Mouse (Mus musculus) gastrocnemius, adult 8-10 months (tissue): Measurements from ENCODE around the gene A430078G23Rik. TPM values are rescaled to one million over a fixed set of nuclear protein-coding genes. Genes with fewer than 3 reads are reported as not detected.

Experiments
- DNase-seq, 2 experiments: peaks; one replicate each; pipeline ENCODE4 v3.0.0; 2022; ENCODE audit warnings: low spot score in 2 of 2
- total RNA-seq, 4 experiments: library from RNA; stranded (reverse); gene quantifications; 2 replicates each; pipeline ENCODE4 v1.2.4; 2022

The A430078G23Rik gene
- total RNA-seq, 4 experiments from 2014 or later = not detected

DNA sequence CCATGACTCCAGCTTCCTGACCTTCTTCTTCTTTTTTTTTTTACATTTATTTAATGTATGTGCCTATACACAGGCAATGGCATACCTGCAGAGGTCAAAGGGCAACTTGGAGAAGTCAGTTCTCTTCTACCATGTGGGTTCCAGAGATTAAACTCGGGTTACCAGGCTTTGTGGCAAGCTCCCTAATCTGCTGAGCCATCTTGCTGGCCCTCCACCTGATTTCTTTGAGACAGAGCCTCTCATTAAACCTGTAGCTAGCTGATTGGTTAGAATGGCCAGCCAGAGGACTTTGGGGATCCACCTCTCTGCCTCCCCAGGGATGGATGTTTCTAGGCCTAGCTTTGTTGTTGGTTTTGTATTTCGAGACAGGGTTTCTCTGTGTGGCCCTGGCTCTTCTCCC lies 57.9 kb downstream of the A430078G23Rik start:
- no peak for DNase-seq

DNA sequence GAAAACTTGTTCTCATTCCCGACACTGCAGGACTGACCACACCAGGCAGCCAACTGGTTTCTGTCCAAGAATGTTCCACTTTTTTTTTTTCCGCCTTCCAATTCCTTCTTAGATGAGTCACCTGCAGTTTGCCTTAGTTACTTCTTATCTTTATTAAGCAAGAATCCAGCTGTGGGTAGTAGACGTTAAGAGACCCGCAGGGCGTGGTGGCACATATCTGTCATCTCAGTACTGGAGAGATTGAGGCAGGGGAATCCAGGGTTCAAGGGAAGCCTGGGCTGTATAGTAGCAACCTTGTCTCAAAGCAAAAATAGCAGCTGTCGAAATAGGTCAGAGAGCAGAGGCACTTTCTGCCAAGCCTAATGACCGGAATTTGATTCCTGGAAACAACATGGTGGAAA lies 58.7 kb downstream of the A430078G23Rik start:
- DNase-seq = peak in 1 of 2 experiments; percentile 13

DNA sequence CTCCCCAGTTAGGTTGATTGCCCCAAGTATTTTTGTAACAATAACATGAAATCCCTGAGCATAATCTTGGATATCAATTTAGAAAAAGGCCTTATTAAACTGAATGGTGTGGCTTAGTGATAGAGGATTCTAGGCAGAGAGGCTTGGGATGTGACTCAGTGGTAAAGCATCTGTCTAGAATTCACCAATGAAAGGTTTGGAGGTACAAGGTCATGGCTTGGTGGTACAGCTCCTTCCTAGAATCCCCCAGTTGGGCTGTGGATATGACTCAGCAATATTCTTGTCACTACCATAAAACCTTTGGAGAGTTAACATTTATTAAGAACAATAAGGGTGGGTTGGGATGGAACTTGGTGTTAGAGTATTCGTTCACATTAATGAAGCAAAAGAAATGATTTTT lies 59.6 kb downstream of the A430078G23Rik start:
- DNase-seq = no peak

DNA sequence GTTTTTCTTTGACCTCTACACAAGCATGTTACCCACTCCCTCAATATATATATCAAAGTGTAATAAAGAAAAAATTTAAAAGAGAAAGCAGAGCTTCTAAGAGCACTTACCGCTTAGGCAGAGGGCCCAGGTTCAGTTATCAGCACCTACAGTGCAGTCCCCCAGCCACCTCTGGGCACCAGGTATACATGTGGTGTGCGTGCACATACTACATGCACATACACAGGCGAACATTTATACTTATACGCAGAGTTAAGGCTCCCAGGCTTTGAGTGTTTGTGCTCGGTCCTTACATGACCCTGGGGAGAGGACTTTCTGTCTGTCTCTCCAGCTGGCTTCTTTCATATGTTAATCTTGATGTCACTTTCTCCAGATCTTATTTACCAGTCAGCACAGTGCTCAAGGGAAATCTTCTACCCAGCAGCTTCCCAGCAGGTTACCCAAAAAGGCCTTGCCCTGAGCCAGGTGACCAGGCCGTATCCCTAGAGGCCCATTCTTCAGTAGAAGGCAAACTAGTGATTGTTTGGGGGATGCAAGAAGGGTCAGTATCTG lies 61.5 kb downstream of the A430078G23Rik start:
- no peak for DNase-seq

DNA sequence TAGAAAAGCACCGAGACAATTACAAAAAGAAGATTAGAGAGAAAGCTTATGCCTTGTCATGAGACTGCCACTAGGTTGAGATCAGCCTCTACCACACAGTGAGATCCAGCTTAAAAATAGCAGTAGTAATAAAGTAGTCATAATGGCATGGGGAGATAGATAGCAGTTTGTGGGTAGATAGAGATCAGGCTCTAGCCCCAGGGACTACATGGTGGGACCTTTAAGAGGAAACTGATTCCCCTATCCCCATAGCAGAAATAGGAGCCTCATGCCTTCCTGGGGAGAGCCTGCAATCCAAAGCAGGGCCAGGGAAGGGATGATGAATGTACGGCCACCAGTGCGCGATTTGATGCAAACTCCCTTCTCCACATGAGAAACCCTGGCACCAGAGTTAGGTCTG lies 62.0 kb downstream of the A430078G23Rik start:
- no peak for DNase-seq

DNA sequence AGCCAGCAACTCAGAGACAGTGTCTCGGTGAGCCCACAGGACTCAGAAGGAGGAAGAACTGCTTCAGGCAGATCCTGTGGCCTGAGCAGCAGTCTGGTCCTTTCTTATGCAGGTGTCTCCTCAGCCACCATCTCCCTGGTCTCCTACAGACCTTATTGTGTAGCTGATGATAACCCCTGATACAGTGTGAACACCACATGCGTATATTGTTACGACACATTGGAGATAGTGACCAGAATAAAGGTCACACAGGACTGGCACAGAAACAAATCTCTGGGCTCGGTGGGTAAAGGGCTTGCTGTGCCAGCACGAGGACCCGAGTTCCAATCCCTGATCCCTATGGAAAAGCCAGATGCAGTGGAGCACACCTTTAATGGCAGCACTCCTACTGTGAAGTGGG lies 62.4 kb downstream of the A430078G23Rik start:
- DNase-seq = no peak

DNA sequence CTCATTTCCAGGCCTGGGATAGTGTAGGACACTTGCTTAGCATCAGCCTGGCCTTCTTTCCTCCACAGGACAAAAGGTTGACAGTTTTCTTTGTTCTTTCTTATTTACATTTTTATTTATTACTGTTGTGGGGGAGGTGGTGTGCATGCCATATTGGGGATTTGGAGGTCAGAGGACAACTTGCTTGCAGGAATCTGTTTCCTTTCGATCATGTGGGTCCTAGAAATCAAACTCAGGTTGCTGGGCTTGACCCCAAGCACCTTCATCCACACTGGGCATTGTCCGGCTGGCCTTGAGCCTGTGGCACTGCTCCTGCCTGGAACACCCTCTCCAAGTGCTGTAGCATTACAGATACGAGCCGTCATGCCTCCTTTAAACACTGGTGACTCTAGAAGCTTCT lies 63.6 kb downstream of the A430078G23Rik start:
- DNase-seq = no peak

DNA sequence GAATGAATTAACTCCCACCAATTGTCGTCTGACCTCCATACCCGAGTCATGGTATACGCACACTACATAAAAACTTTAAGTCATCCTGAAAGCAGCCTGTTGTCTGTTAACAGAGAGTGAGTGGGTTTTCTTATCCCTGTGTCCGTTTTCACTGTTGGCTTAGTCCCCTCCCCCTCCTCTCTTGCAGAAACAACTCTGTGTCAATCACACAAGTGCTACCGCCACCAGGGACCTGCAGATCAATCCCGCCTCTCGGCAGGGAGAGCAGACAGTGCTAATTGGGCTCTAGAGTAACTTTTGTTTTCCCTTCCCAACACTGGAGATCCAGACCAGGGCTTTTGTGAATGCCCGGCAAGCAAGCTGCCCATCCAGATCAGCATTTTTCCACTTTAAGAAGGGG lies 64.2 kb downstream of the A430078G23Rik start:
- no peak for DNase-seq

DNA sequence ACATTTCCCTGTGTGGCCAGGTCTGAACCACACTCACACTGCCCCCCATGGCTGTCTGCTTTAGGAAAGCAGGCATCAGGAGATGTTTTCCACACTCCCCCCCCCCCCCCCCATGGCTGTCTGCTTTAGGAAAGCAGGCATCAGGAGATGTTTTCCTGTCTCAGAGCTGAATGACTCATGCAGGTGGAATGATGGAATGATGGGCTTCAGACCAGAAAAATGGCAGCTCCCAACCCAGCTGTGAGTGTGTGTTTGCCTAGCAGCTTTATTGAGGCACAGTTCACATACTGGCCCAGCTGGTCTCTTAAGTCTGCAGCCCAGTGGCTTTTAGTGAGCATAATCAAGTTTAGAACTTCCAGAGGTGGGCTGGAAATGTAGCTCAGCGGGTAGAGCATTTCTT lies 64.9 kb downstream of the A430078G23Rik start:
- DNase-seq = no peak

DNA sequence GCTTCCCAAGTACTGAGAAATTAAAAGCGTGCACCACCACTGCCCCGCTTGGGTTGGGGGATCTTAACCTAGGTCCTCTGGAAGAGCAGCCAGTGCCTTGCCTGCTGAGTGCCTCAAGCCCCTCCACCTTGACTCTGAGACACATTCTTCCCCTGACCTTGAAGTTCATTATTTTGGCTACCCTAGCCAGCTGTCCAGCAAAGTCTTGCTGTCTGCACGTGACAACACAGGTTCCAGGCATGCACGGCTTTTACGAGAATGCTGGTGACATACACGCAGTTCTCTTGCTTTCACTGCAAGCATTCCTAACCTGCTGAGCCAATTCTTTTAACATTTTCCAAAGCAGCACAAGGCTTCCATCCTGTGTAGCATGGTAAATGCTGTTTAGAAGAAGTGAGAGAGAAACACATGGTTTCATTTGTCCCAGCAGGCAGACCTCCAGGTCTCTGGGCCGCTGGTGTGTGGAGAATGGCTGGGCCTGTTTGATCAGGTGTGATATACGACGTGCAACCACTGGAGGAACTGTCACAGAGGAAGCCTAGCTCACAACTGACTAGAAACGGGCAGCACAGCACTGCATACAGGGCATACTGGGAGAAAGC lies 67.0 kb downstream of the A430078G23Rik start:
- no peak for DNase-seq

DNA sequence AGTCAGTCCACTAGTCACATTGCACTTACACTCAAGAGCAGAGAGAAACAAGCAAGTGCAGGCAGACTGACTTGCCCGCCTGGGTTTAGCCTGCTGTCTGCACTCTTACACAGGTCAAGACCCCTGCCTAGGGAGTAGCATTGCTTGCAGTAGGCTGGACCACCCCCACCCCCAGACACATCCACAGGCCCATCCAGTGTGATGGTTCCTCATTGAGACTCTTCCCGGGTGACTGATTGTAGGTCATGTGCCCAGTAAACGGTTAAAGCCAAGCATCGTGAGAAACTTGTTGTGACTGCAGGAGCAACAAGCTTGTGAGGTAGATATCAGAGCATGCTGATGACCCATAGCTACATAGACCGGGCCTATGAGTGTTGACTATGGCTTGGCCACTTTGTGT lies 68.3 kb downstream of the A430078G23Rik start:
- DNase-seq = no peak

DNA sequence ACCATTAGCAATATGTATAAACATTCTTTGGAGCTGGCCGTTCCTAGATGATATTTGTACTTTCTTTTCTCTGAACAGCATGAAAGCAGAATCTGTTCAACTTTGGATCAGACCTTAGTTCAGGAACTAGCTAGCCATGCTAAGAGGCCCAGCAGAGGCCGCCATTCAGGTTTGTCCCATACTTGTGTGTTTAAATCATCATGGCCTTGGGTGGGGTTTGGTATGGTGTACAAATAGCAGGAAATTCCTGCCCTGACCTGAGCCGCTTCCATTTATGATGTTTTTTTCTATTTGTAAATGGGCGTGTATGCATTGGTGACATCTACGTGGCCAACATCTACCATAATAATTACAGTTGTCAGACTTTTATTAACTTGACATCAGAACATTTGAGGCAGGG lies 72.0 kb downstream of the A430078G23Rik start:
- DNase-seq = no peak

DNA sequence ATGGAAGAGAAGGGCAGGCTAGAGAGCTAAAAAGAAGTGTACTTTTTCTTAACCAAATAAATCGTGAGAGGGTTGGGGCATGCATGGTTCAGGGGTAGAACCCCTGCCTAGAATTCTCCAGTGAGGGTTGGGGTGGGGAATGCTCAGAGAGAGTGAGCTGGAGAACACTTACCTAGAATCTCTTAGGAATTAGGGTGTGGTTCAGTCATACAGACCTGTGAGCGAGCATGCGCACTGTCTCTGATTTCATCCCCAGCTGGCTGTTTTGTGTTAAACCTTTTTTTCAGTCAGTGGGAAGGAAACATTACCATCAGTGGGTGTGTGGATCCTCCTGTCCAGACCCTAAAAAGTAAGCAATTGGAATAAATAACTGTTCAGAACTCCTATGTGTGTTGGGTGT lies 73.0 kb downstream of the A430078G23Rik start:
- no peak for DNase-seq

DNA sequence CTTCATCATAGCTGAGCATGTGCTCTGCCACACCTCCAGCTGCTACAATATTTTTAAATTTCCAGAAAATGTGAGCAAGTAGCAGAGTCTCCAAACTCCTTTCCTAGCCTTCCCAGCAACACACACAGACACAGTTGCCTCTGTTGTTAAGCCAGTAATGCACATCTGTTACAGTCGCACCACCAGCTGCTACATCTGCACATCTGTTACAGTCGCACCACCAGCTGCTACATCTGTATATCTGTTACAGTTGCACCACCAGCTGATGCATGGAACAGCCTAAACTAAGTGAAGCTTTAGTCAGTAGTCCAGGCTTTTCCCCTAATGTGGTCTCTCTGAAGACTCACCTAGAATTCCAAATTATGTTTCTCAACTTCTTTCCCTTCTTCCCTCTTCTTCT lies 75.2 kb downstream of the A430078G23Rik start:
- DNase-seq = no peak

DNA sequence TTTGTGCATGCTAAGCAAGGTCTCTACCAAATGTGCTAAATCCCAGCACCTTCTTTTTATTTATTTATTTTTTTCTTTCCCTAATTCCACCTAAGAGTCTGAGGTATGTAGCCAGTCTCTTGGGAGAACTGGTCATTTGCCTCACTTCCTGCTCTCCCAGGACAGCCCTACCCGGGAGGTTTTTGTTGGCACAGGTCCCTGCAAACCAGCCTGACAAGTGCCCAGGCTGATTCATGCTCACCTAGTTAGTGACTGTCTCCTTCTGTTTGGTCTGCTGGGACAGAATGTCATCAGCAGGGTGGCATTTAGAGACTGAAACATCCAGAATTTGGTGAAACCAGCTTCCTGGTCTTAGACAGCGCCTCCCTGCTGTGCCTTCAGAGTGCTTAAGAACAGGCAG lies 76.8 kb downstream of the A430078G23Rik start:
- DNase-seq = no peak

DNA sequence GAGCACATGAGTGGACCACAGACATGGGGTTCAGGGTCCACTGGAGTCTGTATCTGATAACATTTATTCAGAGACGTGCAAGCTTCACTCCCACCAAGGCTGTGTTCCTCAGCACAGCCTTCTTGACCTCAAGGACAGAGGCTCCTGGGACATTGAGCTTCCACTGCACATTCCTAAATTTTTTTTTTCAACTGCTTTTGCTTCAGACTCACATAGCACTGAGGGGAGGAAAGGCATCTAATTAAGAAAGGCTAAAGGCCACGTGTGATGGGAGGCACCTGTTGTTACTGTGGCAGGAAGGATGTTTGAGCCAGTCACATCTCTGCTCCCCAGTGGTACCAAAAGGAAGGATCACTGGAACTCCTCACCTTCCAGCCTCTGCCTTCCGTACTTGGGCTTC lies 77.9 kb downstream of the A430078G23Rik start:
- no peak for DNase-seq

DNA sequence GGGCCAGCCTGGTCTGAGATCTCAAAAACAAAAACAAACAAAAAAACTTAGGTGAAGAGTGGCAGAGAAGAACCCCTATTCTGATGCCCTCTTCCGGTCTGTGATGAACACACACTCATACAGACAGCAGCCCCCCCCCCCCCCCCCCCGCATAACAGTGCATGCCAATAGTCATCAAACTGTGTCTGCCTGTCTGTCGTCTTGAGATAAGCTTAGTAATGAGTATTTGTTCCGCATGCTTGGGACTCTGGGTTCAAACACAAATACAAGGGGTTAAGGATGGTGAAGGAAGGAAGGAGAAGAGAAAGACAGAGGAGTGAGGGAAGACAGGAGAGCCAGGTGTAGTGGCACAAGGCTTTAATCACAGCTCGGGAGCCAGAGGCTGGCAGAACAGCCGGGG lies 83.3 kb downstream of the A430078G23Rik start:
- DNase-seq = no peak

DNA sequence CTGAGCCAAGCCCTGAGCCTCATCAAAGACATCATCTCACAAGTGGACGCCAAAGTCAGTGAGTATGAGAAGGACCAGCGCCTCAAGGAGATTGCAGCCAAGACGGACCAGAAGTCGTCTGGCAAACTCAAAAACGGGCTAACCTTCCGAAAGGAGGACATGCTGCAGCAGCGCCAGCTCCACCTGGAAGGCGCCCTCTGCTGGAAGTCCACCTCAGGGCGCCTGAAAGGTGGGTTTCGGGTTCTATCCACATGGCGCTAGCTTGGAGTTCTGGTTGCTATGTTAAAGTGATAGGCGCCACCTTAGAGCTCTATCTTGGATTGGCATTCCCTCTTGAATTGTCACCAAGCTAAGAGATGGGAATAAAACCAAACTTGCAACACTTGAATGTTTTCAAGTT lies 86.3 kb downstream of the A430078G23Rik start:
- DNase-seq = no peak

Other genes starting within 250 kb of the A430078G23Rik start
- 10 to 100 TPM; 60.4 to 66.9 (median 64.0) TPM for gene Insr, start 73.8 kb upstream of the A430078G23Rik start, total RNA-seq
- gene Arhgef18, start 39.6 kb downstream of the A430078G23Rik start, total RNA-seq = 10 to 100 TPM in 1 of 4 experiments, 1 to 10 TPM in 3; 7.4 to 11.5 (median 9.2) TPM
- 1 to 10 TPM; 2.0 to 3.2 (median 2.7) TPM for gene Pex11g, start 114.3 kb downstream of the A430078G23Rik start, total RNA-seq
- gene Tex45, start 117.4 kb downstream of the A430078G23Rik start, total RNA-seq = not detected
- gene Zfp358, start 139.7 kb downstream of the A430078G23Rik start, total RNA-seq = 10 to 100 TPM; 39.0 to 44.5 (median 41.3) TPM
- gene Mcoln1, start 147.0 kb downstream of the A430078G23Rik start, total RNA-seq = 10 to 100 TPM; 21.5 to 23.2 (median 22.0) TPM
- gene Pnpla6, start 162.0 kb downstream of the A430078G23Rik start, total RNA-seq = 1 to 10 TPM; 5.8 to 9.8 (median 7.9) TPM
- gene C330021F23Rik, start 214.6 kb downstream of the A430078G23Rik start, total RNA-seq = not detected
- gene Camsap3, start 233.9 kb downstream of the A430078G23Rik start, total RNA-seq = under 1 TPM; 0.12 to 0.46 (median 0.24) TPM